Mouse (Mus musculus) small intestine, adult 2 months (tissue): ENCODE measurements around the gene Ttc7b. TPM values are rescaled to one million over a fixed set of nuclear protein-coding genes. Genes with fewer than 3 reads are reported as not detected.

Source experiments
- H3K27ac ChIP-seq: fragments of 200-500 bp; 2 replicates; pipeline ENCODE4 v1.5.1; 2012; ENCODE audit warnings: low read depth, low read length, control low read depth, inconsistent platforms; ENCODE audit not compliant: insufficient read depth
- H3K27me3 ChIP-seq: fragments of 200-500 bp; 2 replicates; pipeline ENCODE4 v1.6.1; 2012; ENCODE audit warnings: mild to moderate bottlenecking, moderate library complexity, low read length, inconsistent platforms; ENCODE audit not compliant: control insufficient read depth, insufficient read depth
- H3K36me3 ChIP-seq: fragments of 200-500 bp; 2 replicates; pipeline ENCODE4 v1.6.1; 2012; ENCODE audit warnings: mild to moderate bottlenecking, low read length, control low read depth, inconsistent platforms; ENCODE audit not compliant: control insufficient read depth, insufficient read depth
- H3K4me1 ChIP-seq: fragments of 200-500 bp; 2 replicates; pipeline ENCODE4 v1.6.1; 2012; ENCODE audit warnings: low read length, inconsistent platforms, mixed read lengths; ENCODE audit not compliant: control insufficient read depth, insufficient read depth, insufficient read length
- H3K4me3 ChIP-seq: fragments of 200-500 bp; 2 replicates; pipeline ENCODE4 v1.5.1; 2012; ENCODE audit warnings: low read depth, mild to moderate bottlenecking, control low read depth, inconsistent platforms, low read length, moderate library complexity
- CTCF ChIP-seq: fragments of 200-500 bp; IDR thresholded peaks from 2 replicates; pipeline ENCODE4 v1.5.1; 2012; ENCODE audit warnings: low read depth, mild to moderate bottlenecking, control low read depth, inconsistent platforms, low read length, moderate library complexity, mixed read lengths; ENCODE audit not compliant: insufficient replicate concordance, insufficient read length; ENCODE audit errors: extremely low read depth
- POLR2A ChIP-seq: fragments of 200-500 bp; IDR thresholded peaks from 2 replicates; pipeline ENCODE4 v1.6.1; 2012; ENCODE audit warnings: low read depth, mild to moderate bottlenecking, control low read depth, inconsistent platforms, low read length, moderate library complexity
- WGBS: fragments of 180-500 bp; shearing (Covaris S2); methylation state at CpG from one replicate; pipeline ENCODE4 v1.1.7; 2018; 5-methylcytosine and 5-hydroxymethylcytosine counted together
- polyA plus RNA-seq: library from polyadenylated mRNA; depleted of rRNA; stranded (reverse); fragments of >200 nt; gene quantifications from 2 replicates; pipeline ENCODE4 v1.2.3, GENCODE M21; 2012

The Ttc7b gene
- polyA plus RNA-seq, 1 experiment = 13.0 TPM

- peak overlapping the region; percentile 93 for H3K27ac ChIP-seq
- H3K4me1 ChIP-seq = peaks cover 29% of the 10 kb centered on the region
- TF ChIP-seq CTCF (no peak), POLR2A (no peak)
- no peaks in the 10 kb centered on the region for H3K36me3 ChIP-seq
- no peak overlapping the region for H3K4me3 ChIP-seq
- 36% methylated on average over 3 of the region's 3 CpGs for WGBS
- H3K27me3 ChIP-seq = no peaks in the 10 kb centered on the region
Measured at GRCm38 (mm10) chr12:100474661-100475321, 45.8 kb downstream of the Ttc7b start.

- Histone ChIP-seq H3K4me3 (no peak overlapping the region), H3K27ac (no peak overlapping the region), H3K4me1 (peaks cover 11% of the 10 kb centered on the region; the same call in 1 of the 2 replicates), H3K36me3 (no peaks in the 10 kb centered on the region), H3K27me3 (no peaks in the 10 kb centered on the region)
- no peak for TF ChIP-seq POLR2A
- TF ChIP-seq CTCF = no peak
- 87% methylated on average over 9 of the region's 9 CpGs for WGBS
Measured at GRCm38 (mm10) chr12:100470295-100470694, 50.3 kb downstream of the Ttc7b start.

GRCm38 (mm10) chr12:100469503-100470293, 50.9 kb downstream of the Ttc7b start:
- TF ChIP-seq POLR2A (no peak), CTCF (no peak)
- no peaks in the 10 kb centered on the region for H3K27me3 ChIP-seq
- WGBS = 83% methylated on average over 7 of the region's 7 CpGs

GRCm38 (mm10) chr12:100465101-100465715, 55.4 kb downstream of the Ttc7b start:
- TF ChIP-seq CTCF (no peak), POLR2A (no peak)
- 0 out of 2 replicates have a peak, but pooled peaks cover 2% of the 10 kb centered on the region for H3K4me1 ChIP-seq
- no peaks in the 10 kb centered on the region for H3K36me3 ChIP-seq
- H3K4me3 ChIP-seq = no peak overlapping the region
- 75% methylated on average over 3 of the region's 4 CpGs for WGBS
- no peaks in the 10 kb centered on the region for H3K27me3 ChIP-seq
- no peak overlapping the region for H3K27ac ChIP-seq

More at GRCm38 (mm10) chr12:100469503-100470293, 50.9 kb downstream of the Ttc7b start:
- peaks cover 10% of the 10 kb centered on the region; the same call in 1 of the 2 replicates for H3K4me1 ChIP-seq
- H3K27ac ChIP-seq = no peak overlapping the region
- H3K4me3 ChIP-seq = no peak overlapping the region
- H3K36me3 ChIP-seq = no peaks in the 10 kb centered on the region

- H3K27me3 ChIP-seq = no peaks in the 10 kb centered on the region
- H3K4me1 ChIP-seq = no peaks in the 10 kb centered on the region
- WGBS = 95% methylated on average over 7 of the region's 7 CpGs
- no peak overlapping the region for H3K27ac ChIP-seq
- no peak overlapping the region for H3K4me3 ChIP-seq
- H3K36me3 ChIP-seq = no peaks in the 10 kb centered on the region
- TF ChIP-seq POLR2A (no peak), CTCF (no peak)
Measured at GRCm38 (mm10) chr12:100457701-100458100, 62.9 kb downstream of the Ttc7b start.

GRCm38 (mm10) chr12:100456257-100456975, 64.2 kb downstream of the Ttc7b start:
- no peak for TF ChIP-seq POLR2A
- no peak for TF ChIP-seq CTCF
- H3K27ac ChIP-seq = no peak overlapping the region
- H3K36me3 ChIP-seq = no peaks in the 10 kb centered on the region
- H3K4me3 ChIP-seq = no peak overlapping the region
- H3K27me3 ChIP-seq = no peaks in the 10 kb centered on the region
- no peaks in the 10 kb centered on the region for H3K4me1 ChIP-seq
- WGBS = 67% methylated on average over 10 of the region's 10 CpGs
